Mouse (Mus musculus) adrenal gland, adult 2 months (tissue): ENCODE measurements at regions not wholly inside any gene's neighbourhood (a gene's known extent, or its start where the extent isn't known, plus 50 kb on each side); places are given as distances from the start of the nearest gene placed in this dataset.

Source experiments
- DNase-seq: peaks from one replicate; pipeline ENCODE4 v3.0.0; 2021

GRCm38 (mm10) chr16:7863406-7863805 is 561.5 kb downstream of the Tmem114 start:
- DNase-seq: no peak

GRCm38 (mm10) chr16:7839139-7839538 is 585.8 kb downstream of the Tmem114 start:
- DNase-seq: no peak

- DNase-seq: no peak
These were observed 593.8 kb downstream of the Tmem114 start for GRCm38 (mm10) chr16:7831142-7831541.

- DNase-seq: no peak
These were observed 594.8 kb downstream of the Tmem114 start for GRCm38 (mm10) chr16:7829939-7830650.

- DNase-seq: no peak
These were observed 623.8 kb downstream of the Tmem114 start for GRCm38 (mm10) chr16:7801161-7801560.

- DNase-seq: no peak
These were observed 627.7 kb downstream of the Tmem114 start for GRCm38 (mm10) chr16:7797176-7797786.

- DNase-seq: no peak
These were observed 629.4 kb downstream of the Tmem114 start for GRCm38 (mm10) chr16:7795561-7795960.

GRCm38 (mm10) chr16:7792521-7792920 is 632.4 kb downstream of the Tmem114 start:
- DNase-seq: no peak

- DNase-seq: no peak
These were observed 634.7 kb downstream of the Tmem114 start for GRCm38 (mm10) chr16:7790260-7790659.

- no peak for DNase-seq
These were observed 636.7 kb downstream of the Tmem114 start for GRCm38 (mm10) chr16:7788209-7788608.

GRCm38 (mm10) chr16:7781506-7781905 is 643.4 kb downstream of the Tmem114 start:
- DNase-seq: no peak

GRCm38 (mm10) chr16:7775635-7776034 is 649.3 kb downstream of the Tmem114 start:
- DNase-seq: no peak

GRCm38 (mm10) chr16:7768433-7768832 is 656.5 kb downstream of the Tmem114 start:
- DNase-seq: no peak

- DNase-seq: no peak
These were observed 657.2 kb downstream of the Tmem114 start for GRCm38 (mm10) chr16:7767691-7768090.

GRCm38 (mm10) chr16:7764383-7764782 is 660.6 kb downstream of the Tmem114 start:
- no peak for DNase-seq

- peak; percentile 20 for DNase-seq
These were observed 696.8 kb downstream of the Tmem114 start for GRCm38 (mm10) chr16:7728186-7728585.

- DNase-seq: no peak
These were observed 699.7 kb downstream of the Tmem114 start for GRCm38 (mm10) chr16:7725225-7725624.

- DNase-seq: peak; percentile 2
These were observed 723.5 kb downstream of the Tmem114 start for GRCm38 (mm10) chr16:7701471-7701870.

GRCm38 (mm10) chr16:7685484-7685883 is 739.5 kb downstream of the Tmem114 start:
- DNase-seq: no peak

- DNase-seq: no peak
These were observed 758.8 kb downstream of the Tmem114 start for GRCm38 (mm10) chr16:7666096-7666495.

- no peak for DNase-seq
These were observed 766.8 kb downstream of the Tmem114 start for GRCm38 (mm10) chr16:7658133-7658532.

GRCm38 (mm10) chr16:7654451-7654850 is 770.5 kb downstream of the Tmem114 start:
- DNase-seq: no peak

GRCm38 (mm10) chr16:7649771-7650170 is 775.2 kb downstream of the Tmem114 start:
- DNase-seq: no peak
